Mouse (Mus musculus) intestine, postnatal 0 days (tissue): ENCODE results near the gene Bcl2l12. TPM values are rescaled to one million over a fixed set of nuclear protein-coding genes. Genes with fewer than 3 reads are reported as not detected.

Source experiments
- ATAC-seq: fragments of 200-750 bp; cut with Nextera tagmentation; 2 replicates; pipeline ENCODE4 v1.8.0; 2017; ENCODE audit warnings: mild to moderate bottlenecking, moderate TSS enrichment, moderate library complexity
- H3K27ac ChIP-seq: fragments of 300-500 bp; sonication (generic); 2 replicates; pipeline ENCODE4 v1.5.1; 2014; ENCODE audit warnings: mild to moderate bottlenecking, low read depth, low read length, moderate library complexity
- H3K27me3 ChIP-seq: fragments of 300-500 bp; sonication (generic); replicated peaks from 2 replicates; pipeline ENCODE4 v1.6.1; 2014; ENCODE audit warnings: low read length, mixed read lengths; ENCODE audit not compliant: control insufficient read depth, insufficient read depth
- H3K36me3 ChIP-seq: fragments of 300-500 bp; sonication (generic); 2 replicates; pipeline ENCODE4 v1.6.1; 2014; ENCODE audit warnings: mild to moderate bottlenecking, moderate library complexity; ENCODE audit not compliant: control insufficient read depth, insufficient read depth
- H3K4me1 ChIP-seq: fragments of 300-500 bp; sonication (generic); replicated peaks from 2 replicates; pipeline ENCODE4 v1.6.1; 2014; ENCODE audit warnings: antibody characterized with exemption, low read length, mixed read lengths; ENCODE audit not compliant: control insufficient read depth, insufficient read depth
- H3K4me2 ChIP-seq: fragments of 300-500 bp; sonication (generic); replicated peaks from 2 replicates; pipeline ENCODE4 v1.6.1; 2014; ENCODE audit warnings: low read depth, mild to moderate bottlenecking, moderate library complexity
- H3K4me3 ChIP-seq: fragments of 300-500 bp; sonication (generic); 2 replicates; pipeline ENCODE4 v1.5.1; 2014; ENCODE audit warnings: low read depth, low read length
- H3K9ac ChIP-seq: fragments of 300-500 bp; sonication (generic); 2 replicates; pipeline ENCODE4 v1.6.1; 2014; ENCODE audit warnings: mild to moderate bottlenecking, low read depth, low read length
- H3K9me3 ChIP-seq: fragments of 300-500 bp; sonication (generic); 2 replicates; pipeline ENCODE4 v1.6.1; 2016; ENCODE audit warnings: mixed run types; ENCODE audit not compliant: control insufficient read depth
- CTCF ChIP-seq: sonication (generic); IDR thresholded peaks from 2 replicates; pipeline ENCODE4 v1.5.1; 2016; ENCODE audit warnings: low read depth, mild to moderate bottlenecking, control low read depth, antibody characterized with exemption, moderate library complexity
- WGBS: fragments of 180-500 bp; shearing (Covaris S2); extraction: QIAGEN DNeasy Blood & Tissue Kit; methylation state at CpG from one replicate; pipeline ENCODE4 v1.1.7; 2014; 5-methylcytosine and 5-hydroxymethylcytosine counted together
- polyA plus RNA-seq: library from polyadenylated mRNA; unstranded; fragments of >200 nt; fragmentation: Nextera tagmentation; extraction: Ambion mirVana; gene quantifications from 2 replicates; pipeline ENCODE4 v1.2.1, GENCODE M21; 2015

Bcl2l12 gene
- polyA plus RNA-seq, 1 experiment from 2014 or later = 18.3 TPM

GRCm38 (mm10) chr7:45038411-45038810 is 39.9 kb upstream of the Bcl2l12 start:
- Histone ChIP-seq H3K9ac (no peak overlapping the region), H3K9me3 (no peaks in the 10 kb centered on the region), H3K4me3 (no peak overlapping the region), H3K36me3 (peaks cover 66% of the 10 kb centered on the region), H3K27me3 (no peaks in the 10 kb centered on the region), H3K4me2 (no peak overlapping the region), H3K27ac (no peak overlapping the region), H3K4me1 (no peaks in the 10 kb centered on the region)
- WGBS = 77% methylated on average over 9 of the region's 9 CpGs
- peak; percentile 12; the same call in 1 of the 2 replicates for ATAC-seq
- no peak for TF ChIP-seq CTCF

- Histone ChIP-seq H3K9me3 (no peaks in the 10 kb centered on the region), H3K27me3 (no peaks in the 10 kb centered on the region), H3K27ac (no peak overlapping the region), H3K36me3 (peaks cover 65% of the 10 kb centered on the region), H3K4me3 (no peak overlapping the region), H3K4me1 (no peaks in the 10 kb centered on the region), H3K4me2 (no peak overlapping the region), H3K9ac (no peak overlapping the region)
- peak; percentile 57; the same call in 1 of the 2 replicates for ATAC-seq
- peak; percentile 87 for TF ChIP-seq CTCF
- 57% methylated on average over 7 of the region's 7 CpGs for WGBS
Observed at GRCm38 (mm10) chr7:45037720-45038361, 39.3 kb upstream of the Bcl2l12 start.

- Histone ChIP-seq H3K4me1 (no peaks in the 10 kb centered on the region), H3K9me3 (no peaks in the 10 kb centered on the region), H3K27ac (no peak overlapping the region), H3K9ac (no peak overlapping the region), H3K4me2 (no peak overlapping the region), H3K27me3 (no peaks in the 10 kb centered on the region), H3K36me3 (peaks cover 69% of the 10 kb centered on the region), H3K4me3 (no peak overlapping the region)
- no peak for ATAC-seq
- WGBS = 83% methylated on average over 11 of the region's 11 CpGs
- TF ChIP-seq CTCF = no peak
Observed at GRCm38 (mm10) chr7:45036702-45037101, 38.2 kb upstream of the Bcl2l12 start.

GRCm38 (mm10) chr7:45035631-45036030 is 37.1 kb upstream of the Bcl2l12 start:
- Histone ChIP-seq H3K4me3 (no peak overlapping the region), H3K4me1 (no peaks in the 10 kb centered on the region), H3K4me2 (no peak overlapping the region), H3K27me3 (no peaks in the 10 kb centered on the region), H3K27ac (no peak overlapping the region), H3K9ac (no peak overlapping the region), H3K36me3 (peaks cover 70% of the 10 kb centered on the region), H3K9me3 (no peaks in the 10 kb centered on the region)
- no peak for TF ChIP-seq CTCF
- no peak for ATAC-seq
- WGBS = 82% methylated on average over 3 of the region's 3 CpGs

- Histone ChIP-seq H3K27ac (no peak overlapping the region), H3K4me2 (no peak overlapping the region), H3K36me3 (peaks cover 70% of the 10 kb centered on the region), H3K4me1 (no peaks in the 10 kb centered on the region), H3K27me3 (no peaks in the 10 kb centered on the region), H3K9ac (no peak overlapping the region), H3K9me3 (no peaks in the 10 kb centered on the region), H3K4me3 (no peak overlapping the region)
- TF ChIP-seq CTCF = no peak
- WGBS = 95% methylated on average over 19 of the region's 19 CpGs
- no peak for ATAC-seq
Observed at GRCm38 (mm10) chr7:45033722-45034359, 35.3 kb upstream of the Bcl2l12 start.

GRCm38 (mm10) chr7:45030857-45031256 is 32.3 kb upstream of the Bcl2l12 start:
- Histone ChIP-seq H3K4me1 (no peaks in the 10 kb centered on the region), H3K9me3 (no peaks in the 10 kb centered on the region), H3K4me2 (no peak overlapping the region), H3K4me3 (no peak overlapping the region), H3K36me3 (peaks cover 76% of the 10 kb centered on the region), H3K27ac (no peak overlapping the region; the same call in 1 of the 2 replicates), H3K27me3 (no peaks in the 10 kb centered on the region), H3K9ac (no peak overlapping the region)
- ATAC-seq = no peak
- WGBS = 95% methylated on average over 8 of the region's 8 CpGs
- no peak for TF ChIP-seq CTCF
